Mouse (Mus musculus) kidney, postnatal 36 days (tissue): ENCODE results near the gene Apof.

ENCODE experiments used
- DNase-seq, 2 experiments: peaks; one replicate each; pipeline ENCODE4 v3.0.0; 2021 to 2022; ENCODE audit warnings: mixed read lengths in 2 of 2

Gene Apof

GRCm38 (mm10) chr10:128268371-128268770, at the start of gene Apof:
Gene Apof (plus strand): TSS chr10:128268671.
- no peak for DNase-seq

- DNase-seq, result peak; percentile 26 to 36
Measured at GRCm38 (mm10) chr10:128221533-128222286, 46.8 kb upstream of the Apof start.

- DNase-seq, result no peak
Measured at GRCm38 (mm10) chr10:128225064-128225463, 43.4 kb upstream of the Apof start.

- no peak for DNase-seq
Measured at GRCm38 (mm10) chr10:128225538-128225937, 42.9 kb upstream of the Apof start, which contains the start of gene Mip. Gene Mip (plus strand): TSS chr10:128225838.

- no peak for DNase-seq
Measured at GRCm38 (mm10) chr10:128227592-128227991, 40.9 kb upstream of the Apof start.

GRCm38 (mm10) chr10:128228009-128228408, 40.5 kb upstream of the Apof start:
- DNase-seq, result no peak

- DNase-seq, result no peak
Measured at GRCm38 (mm10) chr10:128230582-128230981, 37.9 kb upstream of the Apof start.

GRCm38 (mm10) chr10:128231146-128231545, 37.3 kb upstream of the Apof start:
- DNase-seq, result no peak

- DNase-seq, result peak; percentile 82 to 94
Measured at GRCm38 (mm10) chr10:128231697-128232419, 36.6 kb upstream of the Apof start, which contains the start of gene Timeless. Gene Timeless (plus strand): TSS chr10:128232065.

- peak; percentile 67 to 85 for DNase-seq
Measured at GRCm38 (mm10) chr10:128232420-128232985, 36.0 kb upstream of the Apof start.

- DNase-seq, result no peak
Measured at GRCm38 (mm10) chr10:128236321-128236720, 32.1 kb upstream of the Apof start.

GRCm38 (mm10) chr10:128237807-128238480, 30.5 kb upstream of the Apof start:
- peak; percentile 27 to 51 for DNase-seq

- DNase-seq, result no peak
Measured at GRCm38 (mm10) chr10:128239140-128239539, 29.3 kb upstream of the Apof start.

GRCm38 (mm10) chr10:128240131-128240530, 28.3 kb upstream of the Apof start:
- DNase-seq, result no peak

GRCm38 (mm10) chr10:128243252-128243651, 25.2 kb upstream of the Apof start:
- DNase-seq, result peak in 1 of 2 experiments; percentile 31

GRCm38 (mm10) chr10:128244121-128244520, 24.4 kb upstream of the Apof start:
- no peak for DNase-seq

- DNase-seq, result peak; percentile 69 to 79
Measured at GRCm38 (mm10) chr10:128247020-128247732, 21.3 kb upstream of the Apof start.

- no peak for DNase-seq
Measured at GRCm38 (mm10) chr10:128250565-128250964, 17.9 kb upstream of the Apof start.

- no peak for DNase-seq
Measured at GRCm38 (mm10) chr10:128253677-128254255, 14.7 kb upstream of the Apof start, which contains the start of gene Apon. Gene Apon (plus strand): TSS chr10:128254096.

- DNase-seq, result no peak
Measured at GRCm38 (mm10) chr10:128255925-128256324, 12.5 kb upstream of the Apof start.

- DNase-seq, result no peak
Measured at GRCm38 (mm10) chr10:128256328-128256727, 12.1 kb upstream of the Apof start.

- no peak for DNase-seq
Measured at GRCm38 (mm10) chr10:128258953-128259352, 9.5 kb upstream of the Apof start.
